Mouse (Mus musculus): ENCODE measurements around the gene Gm13030. TPM values are rescaled to one million over a fixed set of nuclear protein-coding genes. Genes with fewer than 3 reads are reported as not detected.
"Not testable (repeated sequence)": the region's sequence is repeated elsewhere in the genome, so short reads cannot be mapped to it uniquely, and the experiment has no call there.

Gm13030 gene
- polyA plus RNA-seq, 1 experiment, result not detected

GRCm38 (mm10) chr4:138899361-138899760, 25.6 kb upstream of the Gm13030 start:
- Histone ChIP-seq H3K4me3 (replicated peaks; ENCODE audit: control insufficient read depth, low read depth, low read length) (no peak overlapping the region), H3K27ac (ENCODE audit: control insufficient read depth, insufficient read depth, low read depth, low read length, poor library complexity) (no peak overlapping the region), H3K4me1 (ENCODE audit: control insufficient read depth, insufficient read depth, low read length) (no peaks in the 10 kb centered on the region)
- 77% methylated on average over 7 of the region's 7 CpGs for WGBS
- no peak for TF ChIP-seq CTCF (IDR thresholded peaks at IDR 0.05; ENCODE audit: control insufficient read depth, insufficient read depth, low read length)
- TF ChIP-seq POLR2A (IDR thresholded peaks at IDR 0.05; ENCODE audit: borderline replicate concordance, control insufficient read depth, low read depth, low read length), result no peak

GRCm38 (mm10) chr4:138893789-138894188, 20.0 kb upstream of the Gm13030 start:
- WGBS, result 86% methylated on average over 11 of the region's 11 CpGs
- not testable (repeated sequence) for H3K27ac ChIP-seq (ENCODE audit: control insufficient read depth, insufficient read depth, low read depth, low read length, poor library complexity); H3K4me1 ChIP-seq (ENCODE audit: control insufficient read depth, insufficient read depth, low read length); H3K4me3 ChIP-seq (replicated peaks; ENCODE audit: control insufficient read depth, low read depth, low read length)

GRCm38 (mm10) chr4:138892655-138893054, 18.9 kb upstream of the Gm13030 start:
- H3K4me3 ChIP-seq (replicated peaks; ENCODE audit: control insufficient read depth, low read depth, low read length), result no peak overlapping the region
- WGBS, result 81% methylated on average over 6 of the region's 6 CpGs
- TF ChIP-seq CTCF (IDR thresholded peaks at IDR 0.05; ENCODE audit: control insufficient read depth, insufficient read depth, low read length) (no peak), POLR2A (IDR thresholded peaks at IDR 0.05; ENCODE audit: borderline replicate concordance, control insufficient read depth, low read depth, low read length) (no peak)
- H3K27ac ChIP-seq (ENCODE audit: control insufficient read depth, insufficient read depth, low read depth, low read length, poor library complexity), result no peak overlapping the region
- no peaks in the 10 kb centered on the region for H3K4me1 ChIP-seq (ENCODE audit: control insufficient read depth, insufficient read depth, low read length)

- Histone ChIP-seq H3K4me1 (ENCODE audit: control insufficient read depth, insufficient read depth, low read length) (no peaks in the 10 kb centered on the region), H3K4me3 (replicated peaks; ENCODE audit: control insufficient read depth, low read depth, low read length) (no peak overlapping the region), H3K27ac (ENCODE audit: control insufficient read depth, insufficient read depth, low read depth, low read length, poor library complexity) (no peak overlapping the region)
- 79% methylated on average over 8 of the region's 8 CpGs for WGBS
- TF ChIP-seq CTCF (IDR thresholded peaks at IDR 0.05; ENCODE audit: control insufficient read depth, insufficient read depth, low read length) (no peak), POLR2A (IDR thresholded peaks at IDR 0.05; ENCODE audit: borderline replicate concordance, control insufficient read depth, low read depth, low read length) (no peak)
Measured at GRCm38 (mm10) chr4:138889635-138890034, 15.9 kb upstream of the Gm13030 start.

GRCm38 (mm10) chr4:138889165-138889564, 15.4 kb upstream of the Gm13030 start:
- no peak overlapping the region for H3K27ac ChIP-seq (ENCODE audit: control insufficient read depth, insufficient read depth, low read depth, low read length, poor library complexity)
- WGBS, result 77% methylated on average over 7 of the region's 7 CpGs
- TF ChIP-seq POLR2A (IDR thresholded peaks at IDR 0.05; ENCODE audit: borderline replicate concordance, control insufficient read depth, low read depth, low read length), result no peak
- TF ChIP-seq CTCF (IDR thresholded peaks at IDR 0.05; ENCODE audit: control insufficient read depth, insufficient read depth, low read length), result no peak
- H3K4me3 ChIP-seq (replicated peaks; ENCODE audit: control insufficient read depth, low read depth, low read length), result no peak overlapping the region
- H3K4me1 ChIP-seq (ENCODE audit: control insufficient read depth, insufficient read depth, low read length), result no peaks in the 10 kb centered on the region; the same call in 1 of the 2 replicates

GRCm38 (mm10) chr4:138884261-138884660, 10.5 kb upstream of the Gm13030 start:
- no peak overlapping the region for H3K4me3 ChIP-seq (replicated peaks; ENCODE audit: control insufficient read depth, low read depth, low read length)
- no peaks in the 10 kb centered on the region; the same call in 1 of the 2 replicates for H3K4me1 ChIP-seq (ENCODE audit: control insufficient read depth, insufficient read depth, low read length)
- TF ChIP-seq CTCF (IDR thresholded peaks at IDR 0.05; ENCODE audit: control insufficient read depth, insufficient read depth, low read length) (peak; percentile 83), POLR2A (IDR thresholded peaks at IDR 0.05; ENCODE audit: borderline replicate concordance, control insufficient read depth, low read depth, low read length) (no peak)
- 0% methylated on average over 6 of the region's 6 CpGs for WGBS
- H3K27ac ChIP-seq (ENCODE audit: control insufficient read depth, insufficient read depth, low read depth, low read length, poor library complexity), result no peak overlapping the region

GRCm38 (mm10) chr4:138882179-138882578, 8.4 kb upstream of the Gm13030 start:
- H3K4me1 ChIP-seq (ENCODE audit: control insufficient read depth, insufficient read depth, low read length), result no peaks in the 10 kb centered on the region; the same call in 1 of the 2 replicates
- TF ChIP-seq CTCF (IDR thresholded peaks at IDR 0.05; ENCODE audit: control insufficient read depth, insufficient read depth, low read length) (no peak), POLR2A (IDR thresholded peaks at IDR 0.05; ENCODE audit: borderline replicate concordance, control insufficient read depth, low read depth, low read length) (no peak)
- no peak overlapping the region for H3K4me3 ChIP-seq (replicated peaks; ENCODE audit: control insufficient read depth, low read depth, low read length)
- no peak overlapping the region; the same call in 1 of the 2 replicates for H3K27ac ChIP-seq (ENCODE audit: control insufficient read depth, insufficient read depth, low read depth, low read length, poor library complexity)
- 18% methylated on average over 16 of the region's 16 CpGs for WGBS

- Histone ChIP-seq H3K4me1 (ENCODE audit: control insufficient read depth, insufficient read depth, low read length) (no peaks in the 10 kb centered on the region; the same call in 1 of the 2 replicates), H3K27ac (ENCODE audit: control insufficient read depth, insufficient read depth, low read depth, low read length, poor library complexity) (no peak overlapping the region), H3K4me3 (replicated peaks; ENCODE audit: control insufficient read depth, low read depth, low read length) (no peak overlapping the region)
- TF ChIP-seq POLR2A (IDR thresholded peaks at IDR 0.05; ENCODE audit: borderline replicate concordance, control insufficient read depth, low read depth, low read length), result no peak
- TF ChIP-seq CTCF (IDR thresholded peaks at IDR 0.05; ENCODE audit: control insufficient read depth, insufficient read depth, low read length), result no peak
- 54% methylated on average over 7 of the region's 7 CpGs for WGBS
Measured at GRCm38 (mm10) chr4:138880811-138881584, 7.2 kb upstream of the Gm13030 start.

All from bone marrow, adult 2 months (tissue).